Mouse (Mus musculus): ENCODE results near the gene Nfam1.

DNA sequence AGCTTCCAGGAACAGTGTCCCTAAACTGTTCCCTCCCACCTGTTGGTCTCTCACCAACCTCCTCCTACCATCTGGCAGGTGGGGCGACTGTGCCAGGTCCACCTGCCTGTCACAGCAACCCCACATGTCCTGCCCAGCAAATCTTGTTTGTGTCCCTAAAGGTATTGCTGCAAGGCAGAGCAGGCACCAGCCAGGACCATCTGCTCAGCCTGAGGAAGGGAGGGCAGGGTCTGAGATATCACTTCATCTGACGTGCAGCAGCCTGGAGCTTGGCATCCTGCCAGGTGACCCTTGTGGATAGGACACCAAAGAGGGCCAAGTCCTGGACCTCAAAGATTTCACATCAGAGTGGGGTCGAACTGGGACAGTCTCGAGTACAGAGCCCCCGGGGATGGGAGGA is 85.7 kb downstream of the Nfam1 start:
- TF ChIP-seq CTCF (IDR thresholded peaks at IDR 0.05; ENCODE audit: low read depth, low read length) (no peak), POLR2A (IDR thresholded peaks at IDR 0.05; ENCODE audit: borderline replicate concordance, low read depth, low read length) (no peak)

Measured in bone marrow macrophage, adult 2 months (primary cell).